ENCODE assay signal across 8 mouse cellular contexts in the genomic region with DNA sequence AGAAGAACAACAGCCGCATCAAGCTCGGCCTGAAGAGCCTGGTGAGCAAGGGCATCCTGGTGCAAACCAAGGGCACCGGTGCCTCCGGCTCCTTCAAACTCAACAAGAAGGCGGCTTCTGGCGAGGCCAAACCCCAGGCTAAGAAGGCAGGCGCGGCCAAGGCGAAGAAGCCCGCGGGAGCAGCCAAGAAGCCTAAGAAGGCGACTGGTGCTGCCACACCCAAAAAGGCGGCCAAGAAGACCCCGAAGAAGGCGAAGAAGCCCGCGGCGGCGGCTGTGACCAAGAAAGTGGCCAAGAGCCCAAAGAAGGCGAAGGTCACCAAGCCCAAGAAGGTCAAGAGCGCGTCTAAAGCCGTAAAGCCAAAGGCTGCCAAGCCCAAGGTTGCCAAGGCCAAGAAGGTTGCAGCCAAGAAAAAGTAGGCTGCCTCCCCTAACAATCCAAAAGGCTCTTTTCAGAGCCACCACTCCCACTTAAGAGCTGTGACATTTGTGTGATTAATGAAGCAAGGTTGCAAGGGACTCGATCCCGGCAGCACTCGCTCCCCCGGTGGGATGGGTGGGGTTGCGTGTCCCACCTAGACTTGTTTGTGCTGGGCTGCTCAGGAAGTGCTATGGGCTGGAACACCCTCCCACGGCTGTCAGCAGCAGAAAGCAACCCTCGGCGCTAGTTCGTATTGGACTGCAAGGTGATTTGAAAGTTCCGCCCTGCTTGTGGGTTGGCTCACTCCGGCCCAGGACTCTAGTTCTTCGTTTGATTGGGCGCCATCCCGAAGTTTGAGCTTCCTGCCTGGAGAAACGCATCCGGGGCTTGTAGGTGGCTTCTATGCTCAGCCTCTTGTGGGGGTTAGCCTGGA. TPM values are rescaled to one million over a fixed set of nuclear protein-coding genes. Genes with fewer than 3 reads are reported as not detected.
A peak's percentile ranks its signal among the peaks of the same experiment; 100 is the strongest.
DNase-seq lines count a peak whose midpoint lies in the region; ATAC-seq and TF ChIP-seq lines count a peak whose summit lies in the region.

No protein-coding gene starts in this region.

- no peak for TF ChIP-seq CTCF in C2C12 (IDR thresholded peaks at IDR 0.05; ENCODE audit: control insufficient read depth, insufficient read depth, insufficient read length)
- TF ChIP-seq CTCF in brain, embryonic 14.5 days (IDR thresholded peaks at IDR 0.05; ENCODE audit: borderline replicate concordance, extremely low read depth, insufficient read depth, insufficient read length) = no peak

- H3K4me1 ChIP-seq in erythroblast, embryonic 14.5 days (ENCODE audit: control insufficient read depth) = peaks cover 45% of the 10 kb centered on the region
- peaks cover 7% of the 10 kb centered on the region for H3K4me1 ChIP-seq in heart, embryonic 12.5 days (replicated peaks)
- H3K4me1 ChIP-seq in kidney, embryonic 16.5 days (ENCODE audit: insufficient read depth, low read length) = peaks cover 14% of the 10 kb centered on the region

- no peaks in the 10 kb centered on the region for H3K79me2 ChIP-seq in C2C12 (ENCODE audit: control insufficient read depth, insufficient read depth)

- WGBS in heart, embryonic 12.5 days = 0% methylated on average over 39 of the region's 39 CpGs
- WGBS in kidney, embryonic 16.5 days = under 1% methylated on average over 39 of the region's 39 CpGs

- peak overlapping the region; percentile 38 for H3K4me3 ChIP-seq in C2C12 (ENCODE audit: insufficient read depth, poor library complexity, severe bottlenecking)
- peak overlapping the region; percentile 71 for H3K4me3 ChIP-seq in erythroblast, embryonic 14.5 days (replicated peaks)
- H3K4me3 ChIP-seq in heart, embryonic 12.5 days = peak overlapping the region; percentile 68
- H3K4me3 ChIP-seq in kidney, embryonic 16.5 days (ENCODE audit: low read length) = peak overlapping the region; percentile 58

- peak overlapping the region; percentile 96 for H3K9ac ChIP-seq in heart, embryonic 12.5 days
- peak overlapping the region; percentile 82 for H3K9ac ChIP-seq in kidney, embryonic 16.5 days (replicated peaks; ENCODE audit: low read length)

- peak; percentile 67; the same call in 1 of the 2 replicates for TF ChIP-seq POLR2A in brain, embryonic 14.5 days (IDR thresholded peaks at IDR 0.05; ENCODE audit: borderline replicate concordance, extremely low read depth, insufficient read depth, insufficient read length, poor library complexity, severe bottlenecking)

- ATAC-seq in heart, embryonic 12.5 days (ENCODE audit: insufficient number of reproducible peaks, low FRiP score) = peak; percentile 86
- peak; percentile 95 for ATAC-seq in kidney, embryonic 16.5 days (ENCODE audit: low FRiP score, low TSS enrichment)

- peak overlapping the region; percentile 55 for H3ac ChIP-seq in C2C12 (ENCODE audit: control insufficient read depth, insufficient read length, low read depth)

- H3K9me3 ChIP-seq in erythroblast, embryonic 14.5 days (ENCODE audit: control insufficient read depth, low read length) = no peaks in the 10 kb centered on the region
- H3K9me3 ChIP-seq in heart, embryonic 12.5 days (replicated peaks) = no peaks in the 10 kb centered on the region
- H3K9me3 ChIP-seq in kidney, embryonic 16.5 days (ENCODE audit: low read length) = no peaks in the 10 kb centered on the region

- no peaks in the 10 kb centered on the region for H3K36me3 ChIP-seq in C2C12 (ENCODE audit: control insufficient read depth, insufficient read depth)
- H3K36me3 ChIP-seq in erythroblast, embryonic 14.5 days (ENCODE audit: control insufficient read depth) = peaks cover 5% of the 10 kb centered on the region
- H3K36me3 ChIP-seq in heart, embryonic 12.5 days = no peaks in the 10 kb centered on the region
- no peaks in the 10 kb centered on the region for H3K36me3 ChIP-seq in kidney, embryonic 16.5 days (ENCODE audit: insufficient read depth, low read length)

- no peaks in the 10 kb centered on the region for H3K27me3 ChIP-seq in C2C12 (ENCODE audit: control insufficient read depth, insufficient read depth, insufficient read length)
- H3K27me3 ChIP-seq in erythroblast, embryonic 14.5 days (ENCODE audit: control insufficient read depth) = no peaks in the 10 kb centered on the region
- no peaks in the 10 kb centered on the region for H3K27me3 ChIP-seq in heart, embryonic 12.5 days (replicated peaks)
- no peaks in the 10 kb centered on the region for H3K27me3 ChIP-seq in kidney, embryonic 16.5 days (ENCODE audit: insufficient read depth, low read length)

- peak overlapping the region; percentile 100 for H3K27ac ChIP-seq in heart, embryonic 12.5 days (ENCODE audit: poor library complexity, severe bottlenecking)
- peak overlapping the region; percentile 99 for H3K27ac ChIP-seq in kidney, embryonic 16.5 days (ENCODE audit: low read length)

- DNase-seq in brain, embryonic 14.5 days (ENCODE audit: low read depth) = peak; percentile 98
- peak; percentile 93 for DNase-seq in liver
- DNase-seq in monocyte, adult 2 months (ENCODE audit: low read depth in 1 of 2, low spot score in 2 of 2) = peak; percentile 79 to 84
- DNase-seq in spleen, postnatal 36 days (ENCODE audit: low spot score in 2 of 2) = peak; percentile 96

- peak overlapping the region; percentile 96 for H3K4me2 ChIP-seq in heart, embryonic 12.5 days
- peak overlapping the region; percentile 84 for H3K4me2 ChIP-seq in kidney, embryonic 16.5 days (replicated peaks; ENCODE audit: low read depth, low read length)

- H3K79me3 ChIP-seq in C2C12 (ENCODE audit: low read depth) = peaks cover 1% of the 10 kb centered on the region

TF ChIP-seq in C2C12, 6 proteins besides CTCF, POLR2A, EP300 and RAD21:
- TF ChIP-seq MYOD1 (IDR thresholded peaks at IDR 0.05; ENCODE audit: control insufficient read depth, insufficient read length, low read depth) (peak; percentile 8), USF1 (IDR thresholded peaks at IDR 0.05; ENCODE audit: low read depth) (no peak)

RNA-seq across cellular contexts. Expression of a gene that starts 0.7 kb away (rescaled TPM):
- 45.9 TPM for polyA plus RNA-seq in C2C12 (2012; fragmentation: generic; extraction: Trizol)
- 12.1 and 16.0 TPM in 2 replicates for polyA plus RNA-seq in brain, embryonic 14.5 days (2012; rRNA removed)
- polyA plus RNA-seq in erythroblast, embryonic 14.5 days (2012) = 54.6 and 94.3 TPM in 2 replicates
- 36.5 and 41.9 TPM in 2 replicates for polyA plus RNA-seq in heart, embryonic 12.5 days (2016; fragmentation: Nextera tagmentation; extraction: Ambion mirVana)
- polyA plus RNA-seq in kidney, embryonic 16.5 days (2015; fragmentation: Nextera tagmentation; extraction: Ambion mirVana) = 25.6 and 28.3 TPM in 2 replicates

RNA-seq across cellular contexts. Expression of a gene that starts 6.1 kb away (rescaled TPM):
- polyA plus RNA-seq in C2C12 (2012; fragmentation: generic; extraction: Trizol) = 6.1 TPM
- 30.4 and 54.0 TPM in 2 replicates for polyA plus RNA-seq in brain, embryonic 14.5 days (2012; rRNA removed)
- 3.8 and 7.0 TPM in 2 replicates for polyA plus RNA-seq in erythroblast, embryonic 14.5 days (2012)
- 3.0 and 5.1 TPM in 2 replicates for polyA plus RNA-seq in heart, embryonic 12.5 days (2016; fragmentation: Nextera tagmentation; extraction: Ambion mirVana)
- polyA plus RNA-seq in kidney, embryonic 16.5 days (2015; fragmentation: Nextera tagmentation; extraction: Ambion mirVana) = 6.8 and 9.7 TPM in 2 replicates

RNA-seq across cellular contexts. Expression of a gene that starts 7.2 kb away (rescaled TPM):
- 2.8 TPM for polyA plus RNA-seq in C2C12 (2012; fragmentation: generic; extraction: Trizol)
- 11.1 and 17.5 TPM in 2 replicates for polyA plus RNA-seq in brain, embryonic 14.5 days (2012; rRNA removed)
- polyA plus RNA-seq in erythroblast, embryonic 14.5 days (2012) = 5.4 and 12.1 TPM in 2 replicates
- 0.88 and 1.4 TPM in 2 replicates for polyA plus RNA-seq in heart, embryonic 12.5 days (2016; fragmentation: Nextera tagmentation; extraction: Ambion mirVana)
- polyA plus RNA-seq in kidney, embryonic 16.5 days (2015; fragmentation: Nextera tagmentation; extraction: Ambion mirVana) = 2.1 and 2.5 TPM in 2 replicates

RNA-seq across cellular contexts. Expression of a gene that starts 11.6 kb away (rescaled TPM):
- 9.3 TPM for polyA plus RNA-seq in C2C12 (2012; fragmentation: generic; extraction: Trizol)
- polyA plus RNA-seq in brain, embryonic 14.5 days (2012; rRNA removed) = 34.0 and 49.9 TPM in 2 replicates
- 9.1 and 22.3 TPM in 2 replicates for polyA plus RNA-seq in erythroblast, embryonic 14.5 days (2012)
- polyA plus RNA-seq in heart, embryonic 12.5 days (2016; fragmentation: Nextera tagmentation; extraction: Ambion mirVana) = 16.7 and 20.9 TPM in 2 replicates
- 33.6 and 37.8 TPM in 2 replicates for polyA plus RNA-seq in kidney, embryonic 16.5 days (2015; fragmentation: Nextera tagmentation; extraction: Ambion mirVana)

RNA-seq across cellular contexts. Expression of a gene that starts 12.8 kb away (rescaled TPM):
- polyA plus RNA-seq in C2C12 (2012; fragmentation: generic; extraction: Trizol) = 2.0 TPM
- polyA plus RNA-seq in brain, embryonic 14.5 days (2012; rRNA removed) = 49.2 and 55.6 TPM in 2 replicates
- 6.2 and 23.6 TPM in 2 replicates for polyA plus RNA-seq in erythroblast, embryonic 14.5 days (2012)
- 3.4 and 3.5 TPM in 2 replicates for polyA plus RNA-seq in heart, embryonic 12.5 days (2016; fragmentation: Nextera tagmentation; extraction: Ambion mirVana)
- polyA plus RNA-seq in kidney, embryonic 16.5 days (2015; fragmentation: Nextera tagmentation; extraction: Ambion mirVana) = 8.8 and 13.2 TPM in 2 replicates

Comparison
In these comparisons a context has a peak if more than half of its experiments do, and no peak if none do; other contexts are left out.
1. Peak in every context shown above with its lines: DNase-seq, ATAC-seq, H3K4me3 ChIP-seq and H3K27ac ChIP-seq.